Mouse (Mus musculus): ENCODE data around the gene Klhl21. TPM values are rescaled to one million over a fixed set of nuclear protein-coding genes. Genes with fewer than 3 reads are reported as not detected.

The Klhl21 gene
- total RNA-seq, 1 experiment from 2014 or later, result 28.5 TPM

GRCm38 (mm10) chr4:151995371-151996172 lies 13.0 kb upstream of the Klhl21 start:
- peak; percentile 39 for DNase-seq

- peak; percentile 98 for DNase-seq
Measured at GRCm38 (mm10) chr4:151996173-151996950, 12.2 kb upstream of the Klhl21 start, which contains the start of gene Phf13. Gene Phf13 (minus strand): TSS chr4:151996258.

GRCm38 (mm10) chr4:151996951-151997222 lies 11.7 kb upstream of the Klhl21 start:
- no peak for DNase-seq

- DNase-seq, result no peak
Measured at GRCm38 (mm10) chr4:151997701-151998100, 10.9 kb upstream of the Klhl21 start.

- no peak for DNase-seq
Measured at GRCm38 (mm10) chr4:151999481-151999880, 9.1 kb upstream of the Klhl21 start.

- no peak for DNase-seq
Measured at GRCm38 (mm10) chr4:152000906-152001305, 7.7 kb upstream of the Klhl21 start.

- DNase-seq, result no peak
Measured at GRCm38 (mm10) chr4:152001335-152001734, 7.3 kb upstream of the Klhl21 start.

- DNase-seq, result no peak
Measured at GRCm38 (mm10) chr4:152002063-152002462, 6.5 kb upstream of the Klhl21 start.

GRCm38 (mm10) chr4:152006137-152006536 lies 2.5 kb upstream of the Klhl21 start:
- DNase-seq, result no peak

GRCm38 (mm10) chr4:152006812-152007211 lies 1.8 kb upstream of the Klhl21 start:
- DNase-seq, result no peak

GRCm38 (mm10) chr4:152007481-152008147 lies 989 bp upstream of the Klhl21 start:
- no peak for DNase-seq

- no peak for DNase-seq
Measured at GRCm38 (mm10) chr4:152008148-152008500, 479 bp upstream of the Klhl21 start.

- peak; percentile 64 for DNase-seq
Measured at GRCm38 (mm10) chr4:152009076-152010051, 761 bp downstream of the Klhl21 start.

GRCm38 (mm10) chr4:152010091-152010706 lies 1.6 kb downstream of the Klhl21 start:
- peak; percentile 54 for DNase-seq

- DNase-seq, result no peak
Measured at GRCm38 (mm10) chr4:152010707-152011134, 2.1 kb downstream of the Klhl21 start.

GRCm38 (mm10) chr4:152011171-152011760 lies 2.7 kb downstream of the Klhl21 start:
- no peak for DNase-seq

GRCm38 (mm10) chr4:152012109-152012508 lies 3.5 kb downstream of the Klhl21 start:
- no peak for DNase-seq

- no peak for DNase-seq
Measured at GRCm38 (mm10) chr4:152013036-152013813, 4.6 kb downstream of the Klhl21 start.

- no peak for DNase-seq
Measured at GRCm38 (mm10) chr4:152019073-152019472, 10.5 kb downstream of the Klhl21 start.

- DNase-seq, result no peak
Measured at GRCm38 (mm10) chr4:152020024-152020423, 11.4 kb downstream of the Klhl21 start.

Measured in adrenal gland, postnatal 25 days (tissue).